Mouse (Mus musculus) layer of hippocampus, postnatal 36 days (tissue): ENCODE results near the gene Aim2. TPM values are rescaled to one million over a fixed set of nuclear protein-coding genes. Genes with fewer than 3 reads are reported as not detected.

ENCODE experiments used
- DNase-seq, 2 experiments: peaks; one replicate each; pipeline ENCODE4 v3.0.0; 2022
- total RNA-seq, 2 experiments: library from RNA; stranded (reverse); gene quantifications; 2 replicates each; pipeline ENCODE4 v1.2.3; 2021

Gene Aim2
- total RNA-seq, 2 experiments from 2014 or later = 2.9 to 3.7 TPM

- DNase-seq = no peak
Observed at GRCm38 (mm10) chr1:173348527-173348926, 2.2 kb upstream of the Aim2 start.

- DNase-seq = no peak
Observed at GRCm38 (mm10) chr1:173349192-173349591, 1.5 kb upstream of the Aim2 start.

- DNase-seq = no peak
Observed at GRCm38 (mm10) chr1:173349946-173350345, 733 bp upstream of the Aim2 start.

GRCm38 (mm10) chr1:173355107-173355846 is 4.6 kb downstream of the Aim2 start:
- DNase-seq = no peak

- DNase-seq = no peak
Observed at GRCm38 (mm10) chr1:173356699-173357098, 6.0 kb downstream of the Aim2 start.

GRCm38 (mm10) chr1:173357799-173358198 is 7.1 kb downstream of the Aim2 start:
- DNase-seq = peak in 1 of 2 experiments; percentile 42

GRCm38 (mm10) chr1:173359590-173360290 is 9.1 kb downstream of the Aim2 start:
- DNase-seq = no peak

GRCm38 (mm10) chr1:173361651-173362050 is 11.0 kb downstream of the Aim2 start:
- no peak for DNase-seq

- no peak for DNase-seq
Observed at GRCm38 (mm10) chr1:173363436-173363835, 12.8 kb downstream of the Aim2 start.

- DNase-seq = no peak
Observed at GRCm38 (mm10) chr1:173364125-173364800, 13.6 kb downstream of the Aim2 start.

GRCm38 (mm10) chr1:173365970-173366409 is 15.3 kb downstream of the Aim2 start:
- DNase-seq = no peak

GRCm38 (mm10) chr1:173366701-173367355 is 16.1 kb downstream of the Aim2 start:
- DNase-seq = peak; percentile 45 to 54

GRCm38 (mm10) chr1:173367356-173368046 is 16.8 kb downstream of the Aim2 start, which contains the start of gene Cadm3:
Gene Cadm3 (minus strand): TSS chr1:173367695.
- peak; percentile 78 to 79 for DNase-seq

GRCm38 (mm10) chr1:173369611-173370010 is 18.9 kb downstream of the Aim2 start:
- no peak for DNase-seq

GRCm38 (mm10) chr1:173370456-173370855 is 19.8 kb downstream of the Aim2 start:
- DNase-seq = no peak

GRCm38 (mm10) chr1:173371586-173371985 is 20.9 kb downstream of the Aim2 start:
- no peak for DNase-seq

GRCm38 (mm10) chr1:173374020-173374419 is 23.3 kb downstream of the Aim2 start:
- no peak for DNase-seq

- peak; percentile 68 to 77 for DNase-seq
Observed at GRCm38 (mm10) chr1:173377380-173378112, 26.9 kb downstream of the Aim2 start.

- DNase-seq = no peak
Observed at GRCm38 (mm10) chr1:173381436-173381835, 30.8 kb downstream of the Aim2 start.

- no peak for DNase-seq
Observed at GRCm38 (mm10) chr1:173389431-173389830, 38.8 kb downstream of the Aim2 start.

GRCm38 (mm10) chr1:173389901-173390401 is 39.3 kb downstream of the Aim2 start:
- DNase-seq = peak; percentile 92 to 93
